Mouse (Mus musculus): ENCODE results near the gene Gm9573. TPM values are rescaled to one million over a fixed set of nuclear protein-coding genes. Genes with fewer than 3 reads are reported as not detected.

Gm9573 gene
- total RNA-seq, 2 experiments from 2014 or later: not detected

DNA sequence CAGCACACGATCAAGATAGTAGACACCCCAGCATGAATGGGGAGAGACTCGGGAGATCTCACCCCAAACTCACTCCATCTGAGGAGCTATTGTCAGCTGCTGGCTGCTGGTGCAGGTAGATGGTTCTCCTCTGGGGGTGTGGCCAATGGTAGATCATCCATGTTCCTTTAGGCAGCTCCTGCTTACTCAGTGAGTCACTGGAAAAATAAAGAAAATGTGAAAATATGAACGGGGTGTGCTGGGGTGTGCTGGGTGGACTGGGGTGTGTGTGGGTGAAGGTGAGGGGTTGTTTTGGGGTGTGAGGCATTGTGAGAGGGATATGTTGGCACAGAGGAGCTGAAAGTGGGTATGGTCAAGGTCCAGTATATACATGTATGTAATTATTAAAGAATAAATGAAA, 29.0 kb downstream of the Gm9573 start:
- intact Hi-C loops (cut with DNase I): no loop called here
- no peak for DNase-seq (ENCODE audit: low spot score)

DNA sequence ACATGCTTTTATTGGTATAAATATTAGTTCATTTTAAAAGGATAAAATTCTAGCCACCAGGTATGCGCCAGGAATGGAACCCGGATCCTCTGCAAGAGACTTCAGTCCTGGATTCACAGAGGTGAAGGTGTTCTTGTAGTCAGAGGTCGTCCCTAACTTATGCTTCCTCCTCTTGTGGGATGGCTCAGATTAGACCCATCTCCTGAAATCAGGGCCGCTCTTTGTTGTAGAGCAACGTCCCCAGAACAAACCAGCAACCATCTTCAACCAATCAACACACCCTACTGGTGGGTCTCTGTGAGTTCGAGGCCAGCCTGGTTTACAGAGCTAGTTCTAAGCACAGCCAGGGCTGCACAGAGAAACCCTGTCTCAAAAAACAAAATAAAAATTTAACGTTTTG, 32.0 kb downstream of the Gm9573 start:
- intact Hi-C loops (cut with DNase I): loop anchor here (5.0 kb wide), 1 partner anchor 143 kb away; no protein-coding TSS in a partner anchor
- DNase-seq (ENCODE audit: low spot score): no peak

DNA sequence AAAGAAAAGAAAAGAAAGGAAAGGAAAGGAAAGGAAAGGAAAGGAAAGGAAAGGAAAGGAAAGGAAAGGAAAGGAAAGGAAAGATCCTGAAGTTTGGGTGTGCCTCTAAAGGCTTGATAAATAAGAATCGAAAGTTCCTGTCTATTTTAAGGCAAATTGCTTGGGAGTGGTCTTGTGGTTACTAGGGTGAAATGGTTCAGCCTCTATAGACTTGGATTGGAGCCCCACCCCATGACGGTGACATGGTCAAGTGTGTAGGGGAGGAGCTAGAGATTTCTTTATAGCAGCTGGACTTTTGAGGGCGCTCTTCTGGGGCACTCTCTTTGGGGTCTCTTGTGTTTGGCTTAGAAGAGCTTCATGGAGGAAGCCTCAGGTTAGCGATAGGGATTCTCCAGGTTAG, 32.7 kb downstream of the Gm9573 start:
- no peak for DNase-seq (ENCODE audit: low spot score)
- intact Hi-C loops (cut with DNase I): loop anchor here (5.0 kb wide), 1 partner anchor 144 kb away; no protein-coding TSS in a partner anchor

DNA sequence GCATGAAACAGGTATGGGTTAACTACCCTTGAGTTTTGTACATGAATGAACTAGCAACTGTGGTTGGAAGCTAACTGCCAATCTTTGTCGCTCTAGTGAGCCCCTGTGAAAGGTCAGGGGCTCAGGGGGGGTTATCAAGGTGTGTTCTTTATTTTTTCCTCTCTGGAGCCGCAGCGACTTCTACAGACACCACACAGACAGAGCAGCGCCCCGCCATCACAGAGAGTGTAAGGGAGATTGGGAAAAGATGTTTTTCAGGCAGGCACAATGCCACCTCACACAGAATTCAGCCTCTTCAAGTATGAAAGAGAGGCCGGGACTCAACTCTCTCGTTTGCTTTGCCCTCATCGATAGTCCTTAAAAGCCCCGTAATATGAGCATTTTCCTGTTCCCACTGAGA, 34.3 kb downstream of the Gm9573 start:
- intact Hi-C loops (cut with DNase I): loop anchor here (5.0 kb wide), 1 partner anchor 145 kb away; no protein-coding TSS in a partner anchor
- DNase-seq (ENCODE audit: low spot score): no peak

DNA sequence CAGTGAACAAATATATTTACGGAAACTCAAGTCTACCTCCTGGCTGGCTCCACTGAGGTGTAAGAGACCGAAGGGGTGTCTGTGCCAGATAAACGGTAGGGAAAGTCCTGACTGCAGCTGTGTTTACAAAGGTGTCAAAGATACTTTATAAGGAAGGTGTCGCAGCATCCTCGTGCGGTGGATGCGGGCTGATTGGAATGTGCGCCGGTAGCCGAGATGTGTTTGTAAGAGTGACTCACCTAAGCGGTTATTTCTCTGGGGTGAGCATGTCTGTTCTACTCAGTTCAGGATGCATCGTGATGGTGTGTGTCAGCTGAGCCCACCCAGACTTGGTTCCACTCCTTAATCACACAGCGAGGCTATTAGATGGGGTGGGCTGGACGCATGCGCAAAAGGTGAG, 34.7 kb downstream of the Gm9573 start:
- intact Hi-C loops (cut with DNase I): loop anchor here (5.0 kb wide), 1 partner anchor 146 kb away; no protein-coding TSS in a partner anchor

DNA sequence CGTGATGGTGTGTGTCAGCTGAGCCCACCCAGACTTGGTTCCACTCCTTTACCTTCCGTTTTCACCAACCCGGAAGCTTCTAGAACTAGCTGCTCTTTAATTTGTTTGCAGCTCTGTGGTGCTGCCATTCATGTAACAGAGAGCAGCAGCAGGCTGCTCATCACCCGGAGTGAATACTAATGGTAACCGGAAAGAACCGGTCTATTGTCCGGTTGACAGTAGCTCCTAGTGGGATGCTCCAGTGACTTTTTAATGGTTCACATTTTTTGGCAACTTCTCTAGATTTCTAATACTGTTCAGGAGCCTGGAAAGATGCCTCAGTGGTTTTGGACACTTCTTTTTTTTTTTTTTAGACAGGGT, 35.2 kb downstream of the Gm9573 start:
- intact Hi-C loops (cut with DNase I): loop anchor here (5.0 kb wide), 1 partner anchor 146 kb away; no protein-coding TSS in a partner anchor

More for the DNA sequence above, 34.7 kb downstream of the Gm9573 start:
- DNase-seq (ENCODE audit: low spot score): no peak

DNA sequence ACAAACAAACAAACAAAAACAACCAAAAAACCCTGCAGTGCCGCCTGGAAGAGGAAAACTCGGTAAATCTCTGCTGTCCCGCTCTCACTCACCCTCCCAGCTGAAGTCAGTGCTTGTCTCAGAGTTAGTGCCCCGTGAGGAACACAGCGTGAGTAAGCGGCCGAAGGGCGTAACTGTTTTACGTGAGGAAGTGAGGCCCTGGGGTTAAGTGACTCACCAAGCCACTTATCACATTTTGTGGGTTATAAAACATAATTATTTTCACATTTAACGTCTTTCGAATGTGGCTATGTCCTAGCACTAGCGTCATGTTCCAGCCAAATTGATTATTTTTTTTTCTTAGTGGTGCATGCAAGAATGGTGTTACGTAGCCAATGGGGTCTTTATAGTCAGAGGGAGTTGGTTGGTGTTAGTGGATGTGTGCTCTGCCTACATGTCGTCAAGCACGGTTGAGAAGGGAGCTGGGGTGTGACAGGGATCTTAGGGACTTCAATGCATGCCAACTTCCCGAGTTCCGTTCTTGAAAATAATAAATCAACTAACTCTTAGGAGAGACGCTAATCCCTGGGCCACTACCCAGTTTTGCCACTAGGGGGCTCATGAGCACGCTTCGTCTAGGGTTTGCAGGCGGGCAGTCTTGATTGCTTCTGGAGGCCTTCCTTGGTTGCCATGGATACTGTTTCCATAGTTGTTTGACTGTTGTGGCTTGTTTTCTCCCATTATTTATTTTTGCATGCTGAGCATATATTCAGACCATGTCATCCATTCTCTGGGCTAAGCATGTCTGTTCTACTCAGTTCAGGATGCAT, 35.8 kb downstream of the Gm9573 start:
- intact Hi-C loops (cut with DNase I): loop anchor here (5.0 kb wide), 1 partner anchor 147 kb away; no protein-coding TSS in a partner anchor
- DNase-seq (ENCODE audit: low spot score): peak; percentile 46

More for the DNA sequence above, 35.2 kb downstream of the Gm9573 start:
- DNase-seq (ENCODE audit: low spot score): no peak

DNA sequence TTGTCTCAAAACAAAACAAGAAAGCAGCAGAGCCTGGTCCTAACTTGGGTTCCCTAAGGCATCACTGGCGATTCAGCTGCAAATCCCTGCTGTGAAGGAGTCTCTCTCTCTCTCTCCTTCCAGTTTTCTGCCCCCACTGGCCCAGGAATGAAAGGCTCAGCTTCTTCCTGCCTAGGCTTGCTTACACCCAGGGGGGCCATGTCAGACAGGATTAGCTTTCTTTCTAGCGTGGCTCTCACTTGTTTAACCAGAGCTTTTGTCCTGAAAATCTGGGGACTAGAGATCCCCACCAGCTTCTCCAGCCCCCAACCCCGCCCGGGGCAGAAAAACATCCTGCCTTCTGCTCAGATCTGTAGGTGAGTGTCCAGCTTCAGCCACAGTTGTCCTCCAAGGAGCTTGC, 38.0 kb downstream of the Gm9573 start:
- intact Hi-C loops (cut with DNase I): no loop called here
- no peak for DNase-seq (ENCODE audit: low spot score)

DNA sequence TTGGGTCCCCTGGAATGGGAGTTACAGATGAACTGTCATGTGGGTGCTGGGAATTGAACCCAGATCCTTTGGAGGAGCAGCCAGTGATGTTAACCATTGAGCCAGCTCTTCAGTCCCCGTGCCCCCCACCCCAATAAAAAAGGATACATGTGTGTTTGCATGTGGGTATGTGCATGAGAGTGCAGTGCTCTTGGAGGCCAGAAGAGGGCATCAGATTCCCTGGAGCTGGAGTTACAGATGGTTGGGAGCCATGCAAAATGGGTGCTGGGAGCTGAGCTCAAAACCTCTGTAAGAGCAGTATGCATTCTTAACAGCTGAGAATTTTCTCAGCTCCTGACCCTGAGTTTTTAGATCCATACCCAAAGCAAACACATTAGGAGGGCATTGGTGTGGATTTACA, 39.1 kb downstream of the Gm9573 start:
- no peak for DNase-seq (ENCODE audit: low spot score)
- intact Hi-C loops (cut with DNase I): no loop called here

DNA sequence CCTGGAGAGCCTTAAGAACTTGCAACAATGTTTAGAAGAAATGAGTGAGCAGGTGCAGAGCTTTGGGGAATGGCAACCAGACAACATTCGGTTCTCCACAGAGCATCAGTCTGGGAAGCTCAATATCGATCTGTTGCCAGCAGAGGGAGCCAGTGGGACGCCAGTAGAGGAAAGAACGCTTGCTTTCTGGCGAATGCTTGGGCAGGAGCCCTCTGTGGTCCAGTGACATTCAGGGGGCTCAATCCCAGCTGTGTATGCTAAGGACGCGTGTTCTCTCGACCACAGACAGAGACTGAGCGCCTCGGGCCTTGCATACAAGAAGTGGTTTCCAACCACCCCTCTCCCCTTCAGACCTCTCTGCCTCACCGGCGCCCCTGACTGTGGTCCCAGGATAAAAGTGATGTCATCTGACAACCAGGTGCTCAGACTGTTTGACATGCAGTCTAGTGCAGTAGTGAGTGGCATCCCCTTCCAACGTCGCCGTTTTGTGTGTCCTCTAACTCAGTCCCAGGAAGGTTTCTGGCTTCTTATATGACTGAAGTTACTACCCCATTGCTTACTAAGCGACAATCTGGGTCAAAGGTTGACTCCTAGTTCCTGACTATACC, 42.0 kb downstream of the Gm9573 start:
- intact Hi-C loops (cut with DNase I): no loop called here
- DNase-seq (ENCODE audit: low spot score): peak; percentile 33

DNA sequence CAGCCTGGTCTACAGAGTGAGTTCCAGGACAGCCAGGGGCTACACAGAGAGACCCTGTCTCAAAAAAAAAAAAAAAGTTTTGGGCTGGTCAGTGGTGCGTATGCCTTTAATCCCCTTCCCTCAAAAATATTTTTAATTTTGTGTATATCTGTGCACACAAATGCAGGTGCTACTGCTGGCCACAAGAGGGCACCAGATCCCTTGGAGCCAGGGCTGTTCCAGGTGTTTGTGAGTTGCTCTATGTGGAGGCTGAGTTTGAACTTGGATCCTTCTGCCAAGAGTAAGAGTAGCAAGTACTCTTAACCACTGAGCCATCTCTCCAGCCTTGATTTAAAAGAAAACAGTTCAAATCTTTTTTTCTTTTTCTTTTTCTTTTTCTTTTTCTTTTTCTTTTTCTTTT, 43.5 kb downstream of the Gm9573 start:
- intact Hi-C loops (cut with DNase I): no loop called here
- DNase-seq (ENCODE audit: low spot score): no peak

DNA sequence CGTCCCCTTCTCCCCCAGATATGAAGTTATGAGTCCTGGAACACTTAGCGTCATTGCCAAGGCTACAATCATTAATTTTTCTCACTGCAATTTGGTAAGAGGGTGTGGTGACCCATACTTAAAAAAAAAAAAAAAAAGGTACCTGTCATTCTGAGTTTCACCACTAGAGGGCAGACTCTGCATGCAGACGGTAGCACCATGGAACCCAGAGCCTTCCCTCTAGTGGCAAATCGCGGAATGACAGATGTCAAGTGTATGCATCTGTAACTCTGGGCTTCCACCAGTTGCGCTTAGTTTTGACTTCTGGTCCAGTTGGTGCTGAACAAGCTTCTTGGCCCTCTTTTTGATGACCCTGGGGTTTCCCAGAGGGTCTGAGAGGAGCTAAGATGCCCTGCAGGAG, 48.2 kb downstream of the Gm9573 start:
- DNase-seq (ENCODE audit: low spot score): no peak
- intact Hi-C loops (cut with DNase I): loop anchor here (5.0 kb wide), 1 partner anchor 36 kb away; no protein-coding TSS in a partner anchor

DNA sequence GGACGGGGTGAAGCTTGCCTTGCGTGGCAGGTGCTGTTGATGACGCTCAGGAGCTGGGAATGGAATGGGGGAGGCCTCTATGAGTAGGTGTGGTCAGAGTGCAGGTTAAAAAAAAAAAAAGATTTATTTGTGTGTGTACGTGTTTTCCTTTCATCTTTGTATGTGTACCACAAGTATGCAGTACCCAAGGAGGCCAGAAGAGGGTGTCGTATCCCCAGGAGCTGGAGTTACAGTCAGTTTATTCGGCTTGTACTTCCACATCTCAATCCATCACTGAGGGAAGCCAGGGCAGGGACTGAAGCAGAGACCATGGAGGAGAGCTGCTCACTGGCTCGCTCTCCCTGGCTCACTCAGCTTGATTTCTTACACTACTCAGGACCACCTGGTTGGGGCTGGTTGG, 55.0 kb downstream of the Gm9573 start:
- intact Hi-C loops (cut with DNase I): no loop called here
- DNase-seq (ENCODE audit: low spot score): no peak

DNA sequence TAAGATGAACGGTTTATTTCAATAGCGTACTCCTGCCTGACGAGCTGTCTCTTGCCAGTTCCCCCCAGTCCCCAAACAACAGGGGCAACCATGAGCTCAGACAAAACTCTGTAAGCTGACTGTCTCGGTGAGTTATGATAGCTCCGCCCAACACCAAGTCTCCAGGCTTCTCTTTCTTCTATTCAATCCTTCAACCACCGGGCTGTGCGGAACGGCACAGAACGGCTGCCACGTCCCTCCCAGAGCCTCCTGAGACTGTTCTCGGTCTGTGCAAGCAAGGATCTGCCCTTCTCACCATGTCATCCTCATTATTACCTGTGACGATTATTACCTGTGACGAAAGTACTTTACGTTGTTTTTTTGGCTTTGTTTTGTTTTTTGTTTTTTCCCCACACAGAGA, 55.6 kb downstream of the Gm9573 start:
- DNase-seq (ENCODE audit: low spot score): no peak
- intact Hi-C loops (cut with DNase I): no loop called here

DNA sequence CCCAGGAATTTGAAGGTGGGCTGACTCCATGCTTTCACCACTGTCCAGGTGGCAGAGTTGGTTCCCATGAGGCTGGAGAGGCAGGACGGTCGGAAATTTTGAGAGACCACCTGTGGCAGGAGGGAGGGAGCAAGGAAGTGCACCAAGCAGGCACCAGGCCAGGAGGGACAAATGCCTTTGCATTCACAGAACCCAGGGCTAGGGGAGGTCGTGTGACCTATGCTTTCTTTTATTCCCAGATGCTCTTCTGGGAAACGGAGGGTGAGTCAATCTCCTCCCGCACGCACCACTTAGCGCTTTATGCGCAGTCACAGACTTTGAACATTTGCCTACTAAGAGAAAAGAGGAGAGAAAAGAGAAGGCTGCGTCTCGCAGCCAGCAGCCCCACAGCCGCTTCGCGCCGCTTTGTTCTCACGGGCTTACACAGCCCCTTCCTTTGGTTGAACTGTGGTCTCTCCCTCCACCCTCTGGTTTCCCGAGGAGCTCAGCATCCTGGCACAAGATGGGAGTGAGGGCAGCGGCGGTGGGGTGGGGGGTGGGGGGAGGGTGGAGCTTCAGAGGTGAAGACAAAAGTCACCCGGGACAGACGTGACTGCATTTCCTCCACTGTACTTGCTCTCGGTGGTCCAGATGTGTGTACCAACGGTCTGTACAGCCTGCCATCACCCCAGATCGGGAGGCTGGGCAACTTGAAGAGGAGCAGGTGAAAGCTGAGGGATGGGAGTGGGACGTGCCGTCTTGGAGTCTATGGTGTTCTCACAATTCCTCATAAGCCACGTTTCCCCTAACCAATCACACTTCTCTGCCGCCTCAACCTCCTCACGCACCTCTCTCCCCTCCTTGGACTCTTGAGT, 57.1 kb downstream of the Gm9573 start:
- intact Hi-C loops (cut with DNase I): no loop called here

More for the DNA sequence above, 57.1 kb downstream of the Gm9573 start:
- no peak for DNase-seq (ENCODE audit: low spot score)

Other genes starting within 250 kb of the Gm9573 start
- gene H2-Q4, start 247.0 kb downstream of the Gm9573 start, total RNA-seq (2021): 10 to 100 TPM in 1 of 2 experiments, 1 to 10 TPM in 1; 7.9 to 11.0 TPM
- under 1 TPM; 0.34 to 0.75 TPM for gene H2-Q6, start 201.8 kb downstream of the Gm9573 start, total RNA-seq (2021)
- gene H2-Q7, start 187.5 kb downstream of the Gm9573 start, total RNA-seq (2021): 1 to 10 TPM; 1.3 to 1.4 TPM
- gene H2-Q10, start 156.5 kb downstream of the Gm9573 start, total RNA-seq (2021): under 1 TPM; 0.13 to 0.14 TPM
- not detected for gene Pou5f1, start 120.6 kb downstream of the Gm9573 start, total RNA-seq (2021)
- 1 to 10 TPM; 3.1 to 3.5 TPM for gene Tcf19, start 109.8 kb downstream of the Gm9573 start, total RNA-seq (2021)
- 1 to 10 TPM; 2.2 to 2.8 TPM for gene Cchcr1, start 109.5 kb downstream of the Gm9573 start, total RNA-seq (2021)
- gene Psors1c2, start 93.4 kb downstream of the Gm9573 start, total RNA-seq (2021): not detected
- gene Cdsn, start 74.5 kb downstream of the Gm9573 start, total RNA-seq (2021): under 1 TPM; 0.26 to 0.28 TPM
- gene 2300002M23Rik, start 59.2 kb downstream of the Gm9573 start, total RNA-seq (2021): not detected
- gene Sfta2, start 25.1 kb downstream of the Gm9573 start, total RNA-seq (2021): not detected
- not detected for gene Mucl3, start 17.1 kb upstream of the Gm9573 start, total RNA-seq (2021)
- gene Vars2, start 41.0 kb upstream of the Gm9573 start, total RNA-seq (2021): 10 to 100 TPM; 32.3 TPM
- gene Gtf2h4, start 47.1 kb upstream of the Gm9573 start, total RNA-seq (2021): 10 to 100 TPM; 17.5 to 18.3 TPM
- gene Ddr1, start 78.0 kb upstream of the Gm9573 start, total RNA-seq (2021): 10 to 100 TPM; 33.1 to 41.7 TPM
- gene Ier3, start 195.0 kb upstream of the Gm9573 start, total RNA-seq (2021): 10 to 100 TPM; 21.7 to 39.7 TPM
- 100 to 1,000 TPM; 125 to 141 TPM for gene Flot1, start 196.6 kb upstream of the Gm9573 start, total RNA-seq (2021)
- gene Tubb5, start 211.7 kb upstream of the Gm9573 start, total RNA-seq (2021): 100 to 1,000 TPM; 102 to 103 TPM
- 10 to 100 TPM; 11.8 to 14.6 TPM for gene Mdc1, start 214.9 kb upstream of the Gm9573 start, total RNA-seq (2021)
- gene Nrm, start 234.7 kb upstream of the Gm9573 start, total RNA-seq (2021): 1 to 10 TPM; 2.3 to 2.8 TPM
- gene Ppp1r18, start 239.0 kb upstream of the Gm9573 start, total RNA-seq (2021): 10 to 100 TPM; 11.9 to 16.6 TPM

Data from heart, postnatal 25 days (tissue).